Mouse (Mus musculus) liver, embryonic 13.5 days (tissue): ENCODE measurements at regions not wholly inside any gene's neighbourhood (a gene's known extent, or its start where the extent isn't known, plus 50 kb on each side); places are given as distances from the start of the nearest gene placed in this dataset.
A peak's percentile ranks its signal among the peaks of the same experiment; 100 is the strongest.

Experiments
- ATAC-seq: fragments of 200-750 bp; cut with Nextera tagmentation; 2 replicates; pipeline ENCODE4 v1.8.0; 2017; ENCODE audit warnings: low read depth, mild to moderate bottlenecking, moderate number of reproducible peaks, moderate library complexity
- DNase-seq: peaks from one replicate; pipeline ENCODE4 v3.0.0; 2022
- H3K27ac ChIP-seq: fragments of 300-500 bp; sonication (generic); 2 replicates; pipeline ENCODE4 v1.5.1; 2015; ENCODE audit warnings: moderate library complexity, mild to moderate bottlenecking, inconsistent platforms
- H3K27me3 ChIP-seq: fragments of 300-500 bp; sonication (generic); 2 replicates; pipeline ENCODE4 v1.6.1; 2015; ENCODE audit warnings: mild to moderate bottlenecking, inconsistent platforms
- H3K36me3 ChIP-seq: fragments of 300-500 bp; sonication (generic); 2 replicates; pipeline ENCODE4 v1.6.1; 2015; ENCODE audit warnings: mild to moderate bottlenecking, inconsistent platforms
- H3K4me1 ChIP-seq: fragments of 300-500 bp; sonication (generic); replicated peaks from 2 replicates; pipeline ENCODE4 v1.6.1; 2015; ENCODE audit warnings: inconsistent platforms
- H3K4me2 ChIP-seq: fragments of 300-500 bp; sonication (generic); 2 replicates; pipeline ENCODE4 v1.6.1; 2015; ENCODE audit warnings: inconsistent platforms, mild to moderate bottlenecking, moderate library complexity
- H3K4me3 ChIP-seq: fragments of 300-500 bp; sonication (generic); replicated peaks from 2 replicates; pipeline ENCODE4 v1.5.1; 2015; ENCODE audit warnings: mild to moderate bottlenecking, inconsistent platforms
- H3K9ac ChIP-seq: fragments of 300-500 bp; sonication (generic); 2 replicates; pipeline ENCODE4 v1.6.1; 2015; ENCODE audit warnings: mild to moderate bottlenecking, inconsistent platforms
- H3K9me3 ChIP-seq: fragments of 300-500 bp; sonication (generic); replicated peaks from 2 replicates; pipeline ENCODE4 v1.6.1; 2016; ENCODE audit warnings: inconsistent platforms
- WGBS: fragments of 180-500 bp; shearing (Covaris S2); methylation state at CpG from one replicate; pipeline ENCODE4 v1.1.7; 2015; ENCODE audit not compliant: insufficient replicate concordance; 5-methylcytosine and 5-hydroxymethylcytosine counted together

- no peak overlapping the region for H3K9ac ChIP-seq
- WGBS, result 63% methylated on average over 11 of the region's 11 CpGs
- no peak overlapping the region for H3K4me3 ChIP-seq
- H3K4me1 ChIP-seq, result no peaks in the 10 kb centered on the region
- no peaks in the 10 kb centered on the region for H3K36me3 ChIP-seq
- no peaks in the 10 kb centered on the region for H3K9me3 ChIP-seq
- H3K4me2 ChIP-seq, result no peak overlapping the region
- DNase-seq (no peak), ATAC-seq (peak; percentile 70; the same call in 1 of the 2 replicates)
- H3K27ac ChIP-seq, result no peak overlapping the region
- no peaks in the 10 kb centered on the region for H3K27me3 ChIP-seq
Measured at GRCm38 (mm10) chr6:51701253-51702020, 177.7 kb downstream of the Snx10 start.

GRCm38 (mm10) chr6:51702456-51703171 lies 178.9 kb downstream of the Snx10 start:
- ATAC-seq (no peak), DNase-seq (no peak)
- no peak overlapping the region for H3K27ac ChIP-seq
- no peak overlapping the region for H3K4me3 ChIP-seq
- no peaks in the 10 kb centered on the region for H3K36me3 ChIP-seq
- H3K27me3 ChIP-seq, result no peaks in the 10 kb centered on the region
- no peak overlapping the region for H3K4me2 ChIP-seq
- H3K9me3 ChIP-seq, result no peaks in the 10 kb centered on the region
- no peak overlapping the region for H3K9ac ChIP-seq
- 63% methylated on average over 10 of the region's 10 CpGs for WGBS
- no peaks in the 10 kb centered on the region for H3K4me1 ChIP-seq

- DNase-seq (no peak), ATAC-seq (no peak)
- Histone ChIP-seq H3K4me1 (no peaks in the 10 kb centered on the region), H3K27me3 (no peaks in the 10 kb centered on the region), H3K9me3 (no peaks in the 10 kb centered on the region), H3K4me3 (no peak overlapping the region), H3K4me2 (no peak overlapping the region), H3K27ac (no peak overlapping the region), H3K36me3 (no peaks in the 10 kb centered on the region), H3K9ac (no peak overlapping the region)
- WGBS, result 63% methylated on average over 6 of the region's 6 CpGs
Measured at GRCm38 (mm10) chr6:51708011-51708410, 184.3 kb downstream of the Snx10 start.

GRCm38 (mm10) chr6:51708668-51709339 lies 185.1 kb downstream of the Snx10 start:
- WGBS, result 80% methylated on average over 9 of the region's 9 CpGs
- ATAC-seq (no peak), DNase-seq (no peak)
- H3K27ac ChIP-seq, result no peak overlapping the region
- no peaks in the 10 kb centered on the region for H3K9me3 ChIP-seq
- no peak overlapping the region for H3K4me3 ChIP-seq
- H3K4me1 ChIP-seq, result no peaks in the 10 kb centered on the region
- no peaks in the 10 kb centered on the region for H3K27me3 ChIP-seq
- H3K4me2 ChIP-seq, result no peak overlapping the region
- H3K9ac ChIP-seq, result no peak overlapping the region
- H3K36me3 ChIP-seq, result no peaks in the 10 kb centered on the region

- DNase-seq (no peak), ATAC-seq (no peak)
- no peaks in the 10 kb centered on the region for H3K36me3 ChIP-seq
- no peaks in the 10 kb centered on the region for H3K27me3 ChIP-seq
- H3K9ac ChIP-seq, result no peak overlapping the region
- WGBS, result 55% methylated on average over 11 of the region's 11 CpGs
- H3K4me1 ChIP-seq, result no peaks in the 10 kb centered on the region
- H3K9me3 ChIP-seq, result no peaks in the 10 kb centered on the region
- no peak overlapping the region for H3K4me3 ChIP-seq
- no peak overlapping the region for H3K27ac ChIP-seq
- no peak overlapping the region for H3K4me2 ChIP-seq
Measured at GRCm38 (mm10) chr6:51709340-51710067, 185.8 kb downstream of the Snx10 start.

GRCm38 (mm10) chr6:51710153-51710552 lies 186.5 kb downstream of the Snx10 start:
- no peaks in the 10 kb centered on the region for H3K9me3 ChIP-seq
- no peak overlapping the region for H3K4me3 ChIP-seq
- no peak for DNase-seq
- ATAC-seq, result no peak
- no peaks in the 10 kb centered on the region for H3K4me1 ChIP-seq
- no peaks in the 10 kb centered on the region for H3K27me3 ChIP-seq
- no peak overlapping the region for H3K27ac ChIP-seq
- no peaks in the 10 kb centered on the region for H3K36me3 ChIP-seq
- no peak overlapping the region for H3K4me2 ChIP-seq
- 77% methylated on average over 5 of the region's 5 CpGs for WGBS
- no peak overlapping the region for H3K9ac ChIP-seq

GRCm38 (mm10) chr6:51710926-51711615 lies 187.4 kb downstream of the Snx10 start:
- Histone ChIP-seq H3K27ac (no peak overlapping the region), H3K4me3 (no peak overlapping the region), H3K9me3 (no peaks in the 10 kb centered on the region), H3K4me1 (no peaks in the 10 kb centered on the region), H3K36me3 (no peaks in the 10 kb centered on the region), H3K27me3 (no peaks in the 10 kb centered on the region), H3K4me2 (no peak overlapping the region), H3K9ac (no peak overlapping the region)
- DNase-seq (no peak), ATAC-seq (no peak)
- 70% methylated on average over 15 of the region's 15 CpGs for WGBS

GRCm38 (mm10) chr6:51711616-51711970 lies 187.9 kb downstream of the Snx10 start:
- no peaks in the 10 kb centered on the region for H3K27me3 ChIP-seq
- H3K36me3 ChIP-seq, result no peaks in the 10 kb centered on the region
- no peak overlapping the region for H3K27ac ChIP-seq
- H3K9me3 ChIP-seq, result no peaks in the 10 kb centered on the region
- no peak overlapping the region for H3K9ac ChIP-seq
- H3K4me1 ChIP-seq, result no peaks in the 10 kb centered on the region
- no peak for DNase-seq
- no peak overlapping the region for H3K4me3 ChIP-seq
- no peak for ATAC-seq
- H3K4me2 ChIP-seq, result no peak overlapping the region
- WGBS, result 69% methylated on average over 7 of the region's 7 CpGs

- H3K27me3 ChIP-seq, result no peaks in the 10 kb centered on the region
- no peak overlapping the region for H3K4me3 ChIP-seq
- H3K27ac ChIP-seq, result no peak overlapping the region
- DNase-seq (no peak), ATAC-seq (no peak)
- H3K4me2 ChIP-seq, result no peak overlapping the region
- H3K36me3 ChIP-seq, result no peaks in the 10 kb centered on the region
- H3K4me1 ChIP-seq, result no peaks in the 10 kb centered on the region
- 43% methylated on average over 8 of the region's 8 CpGs for WGBS
- H3K9ac ChIP-seq, result no peak overlapping the region
- H3K9me3 ChIP-seq, result no peaks in the 10 kb centered on the region
Measured at GRCm38 (mm10) chr6:51715158-51715840, 191.6 kb downstream of the Snx10 start.

GRCm38 (mm10) chr6:51717386-51717785 lies 193.7 kb downstream of the Snx10 start:
- H3K36me3 ChIP-seq, result no peaks in the 10 kb centered on the region
- ATAC-seq (no peak), DNase-seq (no peak)
- H3K4me1 ChIP-seq, result no peaks in the 10 kb centered on the region
- H3K4me2 ChIP-seq, result no peak overlapping the region
- 61% methylated on average over 7 of the region's 7 CpGs for WGBS
- H3K27ac ChIP-seq, result no peak overlapping the region
- H3K4me3 ChIP-seq, result no peak overlapping the region
- H3K27me3 ChIP-seq, result no peaks in the 10 kb centered on the region
- no peaks in the 10 kb centered on the region for H3K9me3 ChIP-seq
- no peak overlapping the region for H3K9ac ChIP-seq
